Mouse (Mus musculus) thymus, adult 2 months (tissue): ENCODE results near the gene Map4k3. TPM values are rescaled to one million over a fixed set of nuclear protein-coding genes. Genes with fewer than 3 reads are reported as not detected.

ENCODE experiments used
- DNase-seq: peaks from one replicate; pipeline ENCODE4 v3.0.0; 2021
- H3K27ac ChIP-seq: fragments of 200-500 bp; 2 replicates; pipeline ENCODE4 v1.5.1; 2012; ENCODE audit warnings: low read length, control low read depth; ENCODE audit not compliant: control insufficient read depth, insufficient read depth
- H3K27me3 ChIP-seq: fragments of 200-500 bp; 2 replicates; pipeline ENCODE4 v1.6.1; 2012; ENCODE audit warnings: mild to moderate bottlenecking, low read length, moderate library complexity, mixed read lengths; ENCODE audit not compliant: control insufficient read depth, insufficient read depth
- H3K36me3 ChIP-seq: fragments of 200-500 bp; 2 replicates; pipeline ENCODE4 v1.6.1; 2012; ENCODE audit warnings: mild to moderate bottlenecking, low read length, moderate library complexity; ENCODE audit not compliant: control insufficient read depth, insufficient read depth
- H3K4me1 ChIP-seq: fragments of 200-500 bp; replicated peaks from 2 replicates; pipeline ENCODE4 v1.6.1; 2012; ENCODE audit warnings: low read length; ENCODE audit not compliant: control insufficient read depth, insufficient read depth
- H3K4me3 ChIP-seq: fragments of 200-500 bp; 2 replicates; pipeline ENCODE4 v1.5.1; 2012; ENCODE audit warnings: mild to moderate bottlenecking, low read length, control low read depth, moderate library complexity; ENCODE audit not compliant: control insufficient read depth, insufficient read depth
- CTCF ChIP-seq: fragments of 200-500 bp; IDR thresholded peaks from 2 replicates; pipeline ENCODE4 v1.5.1; 2012; ENCODE audit warnings: mild to moderate bottlenecking, control low read depth, low read length, moderate library complexity, borderline replicate concordance; ENCODE audit not compliant: control insufficient read depth, poor library complexity, insufficient read depth; ENCODE audit errors: extremely low read depth
- POLR2A ChIP-seq: fragments of 200-500 bp; IDR thresholded peaks from 2 replicates; pipeline ENCODE4 v1.6.1; 2012; ENCODE audit warnings: mild to moderate bottlenecking, low read length, control low read depth, moderate library complexity; ENCODE audit not compliant: control insufficient read depth, poor library complexity, insufficient read depth; ENCODE audit errors: extremely low read depth
- WGBS: fragments of 180-500 bp; shearing (Covaris S2); methylation state at CpG from one replicate; pipeline ENCODE4 v1.1.7; 2018; 5-methylcytosine and 5-hydroxymethylcytosine counted together
- polyA plus RNA-seq: library from polyadenylated mRNA; depleted of rRNA; stranded (reverse); fragments of >200 nt; gene quantifications from 2 replicates; pipeline ENCODE4 v1.2.3, GENCODE M21; 2012

Gene Map4k3
- polyA plus RNA-seq, 1 experiment = 5.9 TPM

GRCm38 (mm10) chr17:80660707-80661380 lies 67.4 kb downstream of the Map4k3 start:
- Histone ChIP-seq H3K27ac (no peak overlapping the region), H3K4me3 (no peak overlapping the region), H3K36me3 (no peaks in the 10 kb centered on the region), H3K4me1 (no peaks in the 10 kb centered on the region), H3K27me3 (no peaks in the 10 kb centered on the region)
- no peak for DNase-seq
- WGBS = 97% methylated on average over 15 of the region's 15 CpGs
- no peak for TF ChIP-seq CTCF
- TF ChIP-seq POLR2A = no peak

GRCm38 (mm10) chr17:80660234-80660633 lies 68.1 kb downstream of the Map4k3 start:
- no peak overlapping the region for H3K27ac ChIP-seq
- H3K4me1 ChIP-seq = no peaks in the 10 kb centered on the region
- H3K36me3 ChIP-seq = no peaks in the 10 kb centered on the region
- DNase-seq = no peak
- no peak overlapping the region for H3K4me3 ChIP-seq
- WGBS = 100% methylated on average over 2 of the region's 2 CpGs
- TF ChIP-seq POLR2A (no peak), CTCF (no peak)
- no peaks in the 10 kb centered on the region for H3K27me3 ChIP-seq

GRCm38 (mm10) chr17:80659821-80660220 lies 68.5 kb downstream of the Map4k3 start:
- no peak for TF ChIP-seq POLR2A
- TF ChIP-seq CTCF = no peak
- Histone ChIP-seq H3K36me3 (no peaks in the 10 kb centered on the region), H3K27ac (no peak overlapping the region), H3K4me3 (no peak overlapping the region), H3K27me3 (no peaks in the 10 kb centered on the region), H3K4me1 (no peaks in the 10 kb centered on the region)
- 98% methylated on average over 5 of the region's 5 CpGs for WGBS
- no peak for DNase-seq

- no peak overlapping the region for H3K27ac ChIP-seq
- no peak for DNase-seq
- H3K4me1 ChIP-seq = no peaks in the 10 kb centered on the region
- no peaks in the 10 kb centered on the region for H3K27me3 ChIP-seq
- TF ChIP-seq CTCF (no peak), POLR2A (no peak)
- H3K4me3 ChIP-seq = no peak overlapping the region
- H3K36me3 ChIP-seq = no peaks in the 10 kb centered on the region
- WGBS = 98% methylated on average over 3 of the region's 3 CpGs
These were observed 74.0 kb downstream of the Map4k3 start for GRCm38 (mm10) chr17:80654323-80654722.

GRCm38 (mm10) chr17:80652740-80653139 lies 75.5 kb downstream of the Map4k3 start:
- no peaks in the 10 kb centered on the region for H3K27me3 ChIP-seq
- H3K4me3 ChIP-seq = no peak overlapping the region
- H3K4me1 ChIP-seq = no peaks in the 10 kb centered on the region
- DNase-seq = no peak
- no peak overlapping the region for H3K27ac ChIP-seq
- H3K36me3 ChIP-seq = no peaks in the 10 kb centered on the region
- 49% methylated on average over 6 of the region's 6 CpGs for whole genome bisulfite sequencing
- TF ChIP-seq CTCF = no peak
- no peak for TF ChIP-seq POLR2A

GRCm38 (mm10) chr17:80646843-80647242 lies 81.4 kb downstream of the Map4k3 start:
- Histone ChIP-seq H3K27me3 (no peaks in the 10 kb centered on the region), H3K27ac (no peak overlapping the region), H3K4me1 (no peaks in the 10 kb centered on the region), H3K4me3 (no peak overlapping the region), H3K36me3 (no peaks in the 10 kb centered on the region)
- 94% methylated on average over 5 of the region's 5 CpGs for WGBS
- TF ChIP-seq POLR2A (no peak), CTCF (no peak)
- no peak for DNase-seq

- H3K27me3 ChIP-seq = no peaks in the 10 kb centered on the region
- no peaks in the 10 kb centered on the region for H3K36me3 ChIP-seq
- no peaks in the 10 kb centered on the region for H3K4me1 ChIP-seq
- TF ChIP-seq POLR2A = no peak
- TF ChIP-seq CTCF = no peak
- no peak overlapping the region for H3K4me3 ChIP-seq
- DNase-seq = no peak
- 89% methylated on average over 6 of the region's 6 CpGs for WGBS
- no peak overlapping the region for H3K27ac ChIP-seq
These were observed 82.2 kb downstream of the Map4k3 start for GRCm38 (mm10) chr17:80646131-80646530.
